Mouse (Mus musculus) MN1 (cell line): ENCODE measurements around the gene Zbtb9.

Experiments
- DNase-seq: peaks from one replicate; pipeline ENCODE4 v3.0.0-alpha.2; 2016; ENCODE audit warnings: low spot score

Gene Zbtb9

DNA sequence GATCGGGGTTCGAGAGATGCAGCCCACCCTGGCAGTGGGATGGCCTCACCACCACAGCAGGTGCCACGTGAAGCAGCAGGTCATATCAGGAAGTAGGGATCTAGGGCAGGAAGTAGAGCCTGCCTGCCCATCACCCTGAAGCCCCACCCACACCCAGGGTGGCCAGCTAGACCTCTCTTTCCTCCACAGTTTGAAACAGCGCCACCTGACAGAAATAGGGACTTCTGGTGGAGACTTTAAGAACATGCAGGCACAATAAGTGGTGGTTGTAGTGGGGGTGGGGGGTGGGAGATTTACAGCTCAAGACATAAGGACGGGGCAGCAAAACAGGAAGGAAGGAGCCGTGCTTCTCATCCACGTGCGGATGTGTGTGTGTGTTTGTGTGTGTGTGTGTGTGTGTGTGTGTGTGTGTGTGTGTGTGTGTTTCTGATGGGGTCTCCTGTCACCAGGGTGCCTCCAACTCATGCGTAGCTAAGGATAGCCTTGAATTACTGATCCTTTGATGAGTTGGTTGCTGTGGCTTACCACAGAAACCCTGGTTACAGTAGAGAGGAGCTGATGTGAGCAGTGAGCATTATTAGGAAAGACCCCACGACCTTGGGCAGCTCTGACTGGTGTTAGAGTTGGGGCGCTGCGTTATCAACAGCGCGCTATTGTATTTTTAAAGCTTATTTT is 39.2 kb downstream of the Zbtb9 start:
- no peak for DNase-seq

DNA sequence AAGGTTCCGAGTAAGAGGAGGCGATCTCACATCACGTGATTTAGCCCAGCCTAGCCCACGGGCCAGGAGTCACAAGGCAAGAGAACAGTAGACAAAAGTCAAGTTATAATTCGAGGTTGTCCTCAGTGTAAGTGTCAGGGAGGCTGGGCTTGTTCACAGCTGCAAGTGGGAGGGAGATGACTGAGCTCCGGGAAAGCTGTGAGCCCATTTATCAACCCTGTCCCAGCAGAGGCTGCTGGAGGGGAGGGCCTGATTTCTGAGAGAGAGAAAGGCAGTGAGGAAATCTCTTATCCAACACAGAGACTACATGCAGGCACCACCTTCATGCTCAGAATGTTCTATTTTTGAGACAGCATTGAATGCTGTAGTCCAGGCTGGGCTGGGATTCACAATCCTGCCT is 39.9 kb downstream of the Zbtb9 start:
- DNase-seq, result no peak

DNA sequence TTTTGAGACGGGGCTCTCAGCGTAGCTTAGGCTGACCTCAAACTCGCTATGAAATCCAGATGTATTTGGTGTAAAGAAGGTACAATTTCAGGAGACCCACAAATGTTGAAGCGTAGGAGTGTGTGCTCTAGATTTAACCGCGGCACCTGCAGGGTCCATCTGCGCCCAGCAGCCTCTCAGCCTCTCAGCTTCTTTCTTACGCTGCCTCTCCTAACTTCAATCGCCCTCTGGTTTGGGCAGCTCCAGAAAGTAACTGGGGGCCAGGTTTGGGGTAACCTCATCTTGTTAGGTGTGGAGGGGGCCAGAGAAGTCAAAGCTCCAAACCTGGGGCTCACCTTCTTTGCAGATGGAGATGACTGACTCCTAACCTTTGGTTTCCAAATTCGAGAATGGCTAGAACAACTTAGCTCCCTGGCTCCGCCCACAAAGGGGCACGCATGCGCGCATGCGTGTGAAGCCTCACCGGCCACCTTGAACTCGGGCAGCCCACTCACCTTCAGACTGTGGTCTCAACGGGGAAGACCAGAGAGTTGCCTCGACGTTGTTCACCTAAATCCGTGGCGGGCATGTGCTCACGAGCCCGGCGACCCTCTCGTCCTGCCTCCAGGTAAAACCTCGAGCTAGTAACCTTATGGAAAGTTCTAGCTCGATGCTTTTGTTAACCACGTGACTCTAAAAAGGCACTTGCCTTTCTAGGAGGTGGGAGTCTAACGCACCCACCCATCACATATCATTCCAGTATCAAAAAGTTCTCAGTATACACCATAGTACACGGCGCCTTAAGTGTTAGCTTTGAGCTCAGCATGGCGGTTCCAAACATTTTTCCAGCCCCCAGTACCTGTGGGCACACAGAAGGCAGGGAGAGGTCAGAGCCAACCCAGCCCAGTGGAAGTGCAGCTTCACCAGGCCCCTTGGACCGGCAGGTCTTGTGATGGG is 44.9 kb downstream of the Zbtb9 start:
- DNase-seq, result no peak

DNA sequence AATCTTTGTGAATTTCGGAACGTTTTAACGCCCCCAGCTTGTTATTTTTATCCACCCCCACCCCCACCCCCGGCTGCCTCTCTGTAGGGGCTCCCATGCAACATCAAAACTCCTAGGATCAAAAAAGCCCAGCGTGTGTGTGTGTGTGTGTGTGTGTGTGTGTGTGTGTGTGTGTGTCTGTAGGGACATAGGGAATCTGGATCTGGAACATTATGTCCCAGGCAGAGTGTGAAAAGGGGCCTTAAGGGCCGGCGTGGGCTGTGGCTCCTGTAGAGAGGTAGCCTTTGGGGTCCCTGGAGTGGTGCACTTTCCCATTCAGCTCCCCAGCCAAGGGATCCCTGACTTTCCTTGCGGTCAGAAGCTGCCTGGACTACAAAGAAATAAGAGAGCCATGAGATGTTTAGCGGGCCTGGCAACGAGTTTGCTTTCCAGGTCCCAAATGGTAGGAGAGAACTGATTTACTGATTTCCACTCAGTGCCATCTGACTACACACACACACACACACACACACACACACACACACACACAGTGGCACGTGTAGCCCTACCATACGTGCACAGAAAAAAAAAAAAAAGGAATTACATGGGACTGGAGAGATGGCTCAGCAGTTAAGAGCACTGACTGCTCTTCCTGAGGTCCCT is 45.7 kb downstream of the Zbtb9 start:
- no peak for DNase-seq

DNA sequence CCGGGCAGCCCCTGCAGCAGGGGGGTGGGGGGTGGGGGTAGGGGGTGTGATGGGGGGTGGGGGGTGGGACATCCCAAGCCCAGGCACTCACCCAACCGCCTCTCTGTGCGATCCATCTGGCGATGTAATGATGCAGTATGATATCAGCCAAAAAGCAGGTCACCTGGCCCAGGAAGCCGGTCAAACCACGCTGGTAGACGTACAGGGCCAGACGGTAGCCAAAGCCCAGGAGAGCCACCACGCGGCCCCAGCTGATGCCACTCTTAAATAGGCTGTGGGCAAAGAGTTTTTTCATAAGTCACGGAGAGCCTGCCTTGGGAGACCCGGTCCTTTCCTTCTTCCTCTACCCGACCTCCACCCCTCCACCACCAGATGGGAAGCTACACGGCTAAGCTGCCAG is 48.1 kb downstream of the Zbtb9 start:
- no peak for DNase-seq

DNA sequence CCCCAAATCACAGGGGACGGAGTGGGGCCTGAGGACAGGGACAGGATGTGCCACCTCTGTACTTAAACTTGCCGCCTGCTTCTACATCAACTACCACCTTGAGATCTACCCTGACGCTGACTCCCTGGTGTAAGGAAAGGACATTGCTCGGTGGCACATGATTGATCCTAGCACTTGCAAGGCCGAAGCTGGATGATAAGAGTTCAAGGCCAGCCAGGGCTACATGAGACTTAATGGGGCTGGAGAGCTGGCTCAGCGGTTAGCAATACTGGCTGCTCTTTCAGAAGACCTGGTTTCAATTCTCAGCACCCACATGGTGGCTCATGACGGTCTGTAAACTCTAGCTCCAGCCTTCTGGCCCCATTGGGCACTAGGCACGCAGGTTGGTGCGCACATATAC is 48.8 kb downstream of the Zbtb9 start:
- DNase-seq, result no peak

DNA sequence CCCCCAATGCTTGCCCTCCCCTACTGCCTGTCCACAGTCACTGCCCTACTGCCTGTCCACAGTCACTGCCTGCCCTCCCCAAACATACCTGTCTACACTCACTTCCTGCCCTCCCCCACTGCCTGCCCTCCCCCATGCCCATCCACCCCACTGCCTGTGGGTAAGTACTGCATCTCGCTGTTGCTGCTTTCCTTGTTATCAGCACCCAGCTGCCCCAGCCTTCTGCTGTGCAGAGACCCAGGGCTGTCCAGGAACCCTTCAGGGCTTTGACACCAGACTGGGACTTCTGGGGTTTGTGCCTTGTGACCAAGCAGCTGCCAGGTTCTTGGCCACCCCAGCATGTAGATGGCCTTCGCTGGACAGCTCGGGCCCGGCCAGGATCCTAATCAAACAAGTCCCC is 50.4 kb downstream of the Zbtb9 start:
- DNase-seq, result no peak

DNA sequence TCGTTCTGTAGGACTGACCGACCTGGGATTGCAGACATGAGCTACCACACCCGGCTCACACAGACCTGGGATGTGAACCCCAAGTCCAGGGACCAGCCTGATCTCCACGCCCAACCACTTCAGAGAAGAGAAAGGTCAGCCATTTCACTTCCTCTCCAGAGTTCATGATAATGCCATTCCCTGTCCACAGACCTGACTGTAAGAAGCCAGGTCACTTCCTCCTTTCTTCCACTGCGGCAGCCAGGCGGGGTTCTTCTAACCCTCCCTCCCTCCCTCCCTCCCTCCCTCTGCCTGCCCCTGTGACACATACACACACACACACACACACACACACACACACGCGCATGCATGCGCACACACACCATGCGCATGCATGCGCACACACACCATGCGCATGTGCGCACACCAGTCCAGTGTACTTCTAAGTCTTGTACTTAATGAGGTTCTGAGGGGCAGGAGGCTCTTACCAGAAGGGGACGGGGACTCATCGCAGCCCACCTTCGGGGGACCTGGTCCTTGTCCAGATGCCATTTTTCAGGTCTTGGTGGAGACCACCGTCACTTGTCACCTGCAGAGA is 52.4 kb downstream of the Zbtb9 start:
- DNase-seq, result no peak

DNA sequence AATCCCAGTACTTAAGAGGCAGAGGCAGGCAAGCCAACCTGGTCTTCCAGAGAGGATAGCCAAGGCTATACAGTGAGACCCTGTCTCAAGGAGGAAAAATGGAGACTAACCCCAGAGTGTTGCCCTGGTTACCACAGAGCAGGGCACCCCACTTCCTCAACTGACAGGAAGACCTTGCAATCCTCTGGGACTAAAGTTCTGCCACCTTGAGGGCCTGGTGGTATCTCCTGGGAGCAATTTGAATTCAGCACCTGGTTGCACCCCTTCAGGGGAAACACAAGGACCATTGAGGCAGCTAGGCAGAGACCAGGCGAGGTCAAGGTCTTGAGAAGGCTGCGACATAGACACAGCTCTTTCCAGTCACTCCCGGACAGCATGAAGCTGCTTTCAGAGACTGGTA is 53.0 kb downstream of the Zbtb9 start:
- DNase-seq, result no peak

DNA sequence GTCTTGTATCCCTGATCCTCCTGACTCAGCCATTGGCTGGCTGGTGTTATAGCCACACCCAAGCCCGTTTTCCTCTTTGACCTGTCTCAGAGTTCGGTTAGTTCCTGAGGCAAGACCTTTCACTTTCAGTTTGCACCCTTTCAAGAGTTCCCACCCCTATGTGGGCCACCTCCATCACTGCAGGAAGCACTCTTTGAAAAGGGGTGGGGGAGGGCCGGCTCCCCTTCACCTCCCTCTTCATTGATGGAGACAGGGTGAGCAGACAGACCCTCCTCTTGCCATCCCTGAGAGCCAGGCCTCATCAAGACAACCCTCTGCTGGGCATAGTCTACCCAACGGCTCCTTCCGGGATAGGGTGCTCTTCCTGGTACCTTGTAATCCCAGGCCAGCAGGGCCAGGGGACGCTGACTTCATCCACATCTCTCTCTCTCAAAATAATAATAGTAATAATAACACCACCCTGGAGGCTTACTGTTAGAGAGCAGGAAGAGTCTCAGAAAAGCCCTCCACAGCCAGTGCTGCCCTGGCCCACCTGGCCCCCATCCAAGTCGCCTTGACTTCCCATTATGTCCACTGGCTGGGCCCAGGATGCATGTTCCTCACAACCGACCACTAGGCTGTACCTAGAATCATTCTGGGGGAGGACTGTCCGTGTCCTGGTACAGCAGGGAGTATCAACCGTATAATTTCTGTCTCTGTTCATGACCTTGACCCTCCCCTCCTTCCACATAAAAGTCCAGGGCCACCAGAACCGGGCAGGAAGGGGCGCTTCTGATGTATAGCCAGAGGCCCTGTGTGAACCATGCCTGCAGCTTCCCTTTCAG is 54.7 kb downstream of the Zbtb9 start:
- peak; percentile 65 for DNase-seq

DNA sequence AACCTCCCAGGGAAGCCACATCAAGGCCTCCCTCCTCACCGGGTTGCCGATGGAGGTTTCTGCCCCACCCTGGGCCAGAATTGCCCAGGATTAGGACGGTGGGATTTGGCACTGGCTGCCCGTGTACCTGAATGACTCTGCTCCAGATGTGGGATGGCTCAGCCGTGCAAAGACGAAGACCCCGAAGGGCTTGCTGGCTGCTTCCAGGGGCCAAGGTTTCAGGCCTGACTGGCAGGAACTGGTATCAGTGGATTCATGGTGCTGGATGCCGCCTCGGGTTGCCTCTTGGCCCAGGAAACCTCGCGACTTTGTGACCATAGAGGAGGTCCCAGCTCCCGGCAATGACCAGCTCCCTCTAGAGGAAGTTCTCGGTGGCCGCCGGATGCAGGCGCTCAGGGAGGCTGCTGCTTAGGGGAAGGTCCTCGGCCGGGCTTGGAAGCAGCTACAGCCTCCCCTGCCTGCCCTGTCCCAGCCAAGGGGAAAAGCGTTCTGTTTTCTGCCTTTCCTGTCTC is 55.4 kb downstream of the Zbtb9 start:
- DNase-seq, result peak; percentile 94

DNA sequence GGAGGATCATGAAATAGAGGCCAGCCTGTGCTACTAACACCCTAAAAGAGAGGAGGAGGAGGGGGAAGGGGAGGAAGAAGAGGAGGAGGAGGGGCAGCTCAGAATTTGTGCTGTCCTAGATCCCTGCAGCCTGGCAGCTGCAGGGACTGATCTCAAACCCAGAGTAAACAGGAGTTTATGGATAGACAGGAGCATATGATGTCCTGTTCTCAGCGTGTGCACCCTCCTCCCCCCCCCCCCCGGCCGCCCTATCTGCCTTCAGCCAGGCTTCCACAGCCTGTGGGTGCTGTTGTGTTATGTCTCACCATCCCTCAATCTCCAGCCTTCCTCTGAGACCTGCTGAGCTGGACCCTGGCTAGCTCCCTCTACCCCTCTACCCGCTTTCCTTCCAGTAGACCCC is 55.9 kb downstream of the Zbtb9 start, which contains the start of gene Bak1:
Gene Bak1 (minus strand): TSS at position 101 of the 400 bp plus-strand sequence.
- DNase-seq, result no peak

DNA sequence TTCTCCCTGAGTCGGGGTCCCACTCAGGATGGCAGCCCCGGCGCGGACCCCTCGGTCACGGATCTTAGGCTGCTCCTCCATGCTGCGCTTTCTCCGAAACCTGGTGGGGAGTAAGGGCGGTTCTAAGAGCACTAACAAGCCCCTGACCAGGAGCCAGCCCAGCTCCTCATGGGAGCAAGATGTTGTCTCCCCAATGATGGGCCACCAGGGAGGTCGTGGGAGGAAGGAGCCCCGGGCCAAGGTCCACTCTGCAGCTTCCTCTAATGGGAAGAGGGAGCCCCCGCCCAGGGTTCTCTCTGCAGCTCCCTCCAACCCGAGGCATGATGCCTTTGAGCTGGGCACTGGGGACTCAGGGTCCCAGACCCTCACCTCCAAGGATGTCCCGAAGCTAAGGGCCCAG is 56.5 kb downstream of the Zbtb9 start:
- no peak for DNase-seq

DNA sequence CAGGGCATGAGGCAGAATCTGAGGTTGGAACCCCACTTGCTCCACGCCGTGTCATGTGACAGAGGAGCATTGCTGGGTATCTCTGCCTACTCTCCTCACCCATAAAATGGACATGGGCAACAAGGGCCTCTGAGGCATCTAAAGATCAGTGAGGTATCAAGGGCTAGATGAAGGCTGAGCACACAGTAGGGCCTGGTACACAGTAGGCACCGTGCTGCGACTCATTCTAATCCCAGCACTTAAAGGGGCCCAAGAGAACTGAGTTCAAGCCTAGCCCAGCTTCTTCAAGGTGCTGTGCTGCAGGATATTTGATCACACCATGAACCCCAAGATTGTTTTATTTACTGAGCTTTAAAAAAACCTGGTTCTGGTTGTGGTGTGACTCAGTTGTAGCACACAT is 57.9 kb downstream of the Zbtb9 start:
- no peak for DNase-seq

DNA sequence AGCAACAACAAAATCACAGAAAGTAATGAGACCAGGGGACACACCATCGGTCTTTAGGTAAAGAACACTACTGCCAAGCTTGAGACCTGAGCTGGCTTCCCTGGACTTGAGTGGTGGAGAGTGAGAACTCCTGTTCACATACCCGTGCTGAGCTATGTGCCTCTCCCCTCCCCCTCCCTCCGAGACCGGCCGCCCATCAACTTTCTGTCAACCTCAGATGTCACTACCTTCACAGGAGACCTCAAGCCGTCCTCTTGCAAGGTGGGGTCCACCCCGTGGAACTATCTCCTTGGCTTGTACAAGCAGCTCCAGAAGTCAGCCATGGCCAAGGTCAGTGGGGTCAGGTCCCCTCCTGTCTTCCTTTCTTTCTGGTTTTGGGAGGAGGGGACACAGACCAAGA is 59.4 kb downstream of the Zbtb9 start:
- DNase-seq, result no peak

DNA sequence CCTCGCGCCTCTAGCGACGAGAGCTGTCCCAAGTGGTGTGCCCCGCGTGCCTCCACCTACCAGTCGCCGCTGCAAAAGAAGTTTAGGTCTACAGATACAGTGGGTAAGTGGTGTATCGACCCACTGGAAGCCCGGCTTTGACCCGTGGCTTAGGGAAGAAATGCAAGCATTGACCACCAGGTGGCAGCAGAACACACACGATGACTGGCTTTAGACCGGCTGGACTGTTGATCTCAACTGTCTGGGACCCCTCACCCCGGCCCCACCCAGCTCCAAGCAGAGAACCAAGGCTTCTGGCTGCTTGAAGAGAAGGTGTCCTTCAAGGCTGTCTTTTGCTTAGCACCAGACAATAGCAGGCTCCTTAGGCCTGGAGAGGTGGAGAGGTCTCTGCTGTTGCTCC is 59.9 kb downstream of the Zbtb9 start:
- peak; percentile 88 for DNase-seq

DNA sequence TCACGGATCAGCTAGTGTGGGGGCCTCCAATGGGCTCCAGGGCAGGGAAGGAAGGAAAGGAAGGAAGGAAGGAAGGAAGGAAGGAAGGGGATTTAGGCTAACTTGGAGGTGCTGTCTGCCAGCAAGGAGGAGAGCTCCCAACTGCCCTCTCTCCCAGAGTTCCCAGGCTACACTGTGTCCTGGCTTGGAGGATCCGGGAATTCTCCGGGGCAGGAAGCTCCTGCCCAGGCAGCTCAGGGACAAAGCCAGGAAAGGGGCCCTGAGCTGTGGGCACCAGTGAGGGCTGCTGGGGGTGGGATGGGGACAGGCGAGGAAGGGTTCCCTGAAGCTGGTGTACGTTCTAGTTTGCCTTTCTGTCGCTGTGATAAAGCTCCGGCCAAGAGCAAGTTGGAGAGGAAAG is 63.5 kb downstream of the Zbtb9 start:
- DNase-seq, result no peak

DNA sequence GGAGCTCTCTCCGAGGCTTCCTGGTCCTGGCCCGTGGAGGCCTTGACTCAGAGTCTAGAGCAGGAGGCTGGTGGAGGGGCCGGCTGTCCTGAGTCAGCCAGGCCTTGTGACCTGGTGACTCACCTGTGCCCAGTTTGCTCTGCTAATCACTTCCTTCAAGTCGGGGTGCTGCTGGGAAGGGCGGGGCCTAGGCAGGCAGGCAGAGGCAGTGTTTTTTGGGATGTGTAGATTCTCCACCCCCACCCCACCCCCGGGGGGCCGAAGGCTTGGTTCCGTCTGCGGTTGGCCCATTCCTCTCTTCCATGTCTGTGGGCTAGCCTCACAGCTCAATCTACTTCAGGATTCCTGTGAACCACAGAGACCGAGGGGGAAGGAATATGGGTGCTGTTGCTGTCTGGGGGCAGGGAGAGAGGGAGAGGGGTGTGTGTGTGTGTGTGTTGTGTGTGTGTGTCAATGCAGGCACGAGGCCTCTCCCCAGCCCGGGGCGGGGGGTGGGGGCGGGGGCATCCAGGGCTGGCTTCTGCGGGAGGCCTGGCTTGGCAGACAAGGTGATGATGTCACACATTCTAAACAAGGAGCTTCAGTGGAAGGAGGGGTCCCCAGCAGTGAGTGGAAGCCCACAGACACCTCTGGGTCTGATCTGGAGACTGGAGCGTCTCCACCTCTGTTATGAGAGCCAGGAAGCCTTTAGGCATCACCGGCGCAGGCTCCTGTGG is 65.5 kb downstream of the Zbtb9 start:
- DNase-seq, result peak; percentile 87

DNA sequence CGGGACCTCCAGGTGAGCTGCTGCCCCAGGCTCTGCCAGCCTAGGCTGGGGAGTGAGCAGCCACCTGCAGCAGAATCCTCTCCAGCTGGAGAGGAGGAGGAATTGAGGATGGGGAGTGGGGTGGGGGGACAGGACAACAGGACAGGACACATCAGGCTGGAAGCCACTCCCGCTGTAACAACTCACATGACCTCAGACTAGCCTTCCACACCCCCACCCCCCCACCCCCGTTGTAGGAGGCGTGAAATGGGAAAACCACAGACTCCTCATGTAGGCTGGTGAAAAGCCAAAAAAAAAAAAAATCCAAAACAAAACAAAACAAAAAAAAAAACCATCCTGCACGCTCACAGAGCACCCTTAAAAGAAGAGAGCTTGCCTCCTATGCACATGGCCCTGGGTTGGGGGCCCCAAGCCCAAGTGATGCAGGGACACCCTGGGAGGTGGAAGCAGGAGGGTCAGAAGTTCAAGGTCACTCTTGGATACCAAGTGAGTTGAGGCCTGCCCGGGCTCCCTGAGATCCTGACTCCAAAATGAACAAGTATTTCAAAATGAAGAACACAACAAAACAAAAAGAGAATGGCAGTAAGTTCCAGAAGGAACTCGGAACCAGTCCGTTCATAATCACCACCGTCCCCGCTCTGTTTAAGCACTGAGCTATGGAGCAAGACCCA is 66.6 kb downstream of the Zbtb9 start:
- DNase-seq, result peak; percentile 40
